Mouse (Mus musculus) embryonic fibroblast, embryonic 13.5 days (primary cell): ENCODE data around the gene Gm1043. TPM values are rescaled to one million over a fixed set of nuclear protein-coding genes. Genes with fewer than 3 reads are reported as not detected.

Experiments
- H3K27ac ChIP-seq: 2 replicates; pipeline ENCODE4 v1.5.1; 2012; ENCODE audit warnings: low read length, control low read depth, inconsistent platforms; ENCODE audit not compliant: insufficient read depth
- H3K4me1 ChIP-seq: 2 replicates; pipeline ENCODE4 v1.6.1; 2011; ENCODE audit warnings: low read length; ENCODE audit not compliant: control insufficient read depth, insufficient read depth
- H3K4me3 ChIP-seq: 2 replicates; pipeline ENCODE4 v1.5.1; 2011; ENCODE audit warnings: mild to moderate bottlenecking, control low read depth, low read length; ENCODE audit not compliant: insufficient read depth
- CTCF ChIP-seq: IDR thresholded peaks from 2 replicates; pipeline ENCODE4 v1.5.1; 2011; ENCODE audit warnings: mild to moderate bottlenecking, control low read depth, low read length, moderate library complexity, borderline replicate concordance; ENCODE audit not compliant: insufficient read depth
- POLR2A ChIP-seq: IDR thresholded peaks from 2 replicates; pipeline ENCODE4 v1.6.1; 2011; ENCODE audit warnings: low read depth, mild to moderate bottlenecking, control low read depth, low read length, moderate library complexity
- polyA plus RNA-seq: library from polyadenylated mRNA; stranded (reverse); fragments of >200 nt; gene quantifications from 2 replicates; pipeline ENCODE4 v1.2.4, GENCODE M21; 2011; ENCODE audit warnings: low read depth; ENCODE audit not compliant: missing spikeins, insufficient read length

Gene Gm1043
- polyA plus RNA-seq, 1 experiment: not detected

DNA sequence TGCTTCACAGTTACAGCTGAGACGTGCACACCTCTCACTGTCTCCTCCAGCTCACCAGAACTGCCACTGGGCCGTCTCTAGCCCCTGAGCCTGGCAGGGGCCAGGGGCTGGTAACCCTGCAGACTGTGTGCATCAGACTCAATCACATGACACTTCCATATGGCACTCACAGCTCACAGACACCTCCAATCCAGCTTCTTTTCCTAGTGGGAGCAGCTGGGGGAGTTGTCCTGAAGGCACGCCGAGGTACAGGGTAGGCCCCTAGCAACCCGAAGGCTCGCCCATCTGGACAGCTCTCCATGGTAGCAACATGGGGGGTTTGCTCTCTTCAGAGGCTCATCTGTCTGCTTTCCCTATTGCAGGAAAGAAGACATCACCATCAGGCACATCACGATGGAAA, 143.7 kb downstream of the Gm1043 start:
- H3K4me1 ChIP-seq: no peaks in the 10 kb centered on the region
- no peak for TF ChIP-seq CTCF
- TF ChIP-seq POLR2A: no peak
- no peak overlapping the region for H3K4me3 ChIP-seq
- H3K27ac ChIP-seq: no peak overlapping the region

GRCm38 (mm10) chr5:37233010-37233557, 147.9 kb downstream of the Gm1043 start:
- H3K27ac ChIP-seq: no peak overlapping the region
- TF ChIP-seq POLR2A: no peak
- no peak for TF ChIP-seq CTCF

DNA sequence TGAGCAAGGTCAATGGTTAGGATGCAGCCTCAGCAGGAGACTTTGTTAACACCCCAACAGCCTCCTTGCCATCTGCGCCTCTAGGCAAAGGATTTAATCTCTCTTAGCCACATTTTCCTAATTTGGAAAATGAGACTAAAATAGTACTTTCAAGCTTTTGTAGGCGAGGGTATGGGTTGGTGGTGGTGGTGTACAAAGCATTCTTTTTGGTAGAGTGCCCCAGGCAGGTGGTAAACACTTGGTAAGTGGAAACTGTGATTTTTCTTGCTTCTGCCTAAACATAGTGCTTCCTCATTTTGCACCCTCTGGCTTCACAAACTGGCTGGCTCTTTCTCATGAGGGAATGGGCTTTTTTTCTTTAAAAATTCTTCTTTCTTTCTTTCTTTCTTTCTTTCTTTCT, 153.5 kb downstream of the Gm1043 start:
- Histone ChIP-seq H3K4me1 (no peaks in the 10 kb centered on the region), H3K4me3 (no peak overlapping the region), H3K27ac (no peak overlapping the region)
- no peak for TF ChIP-seq POLR2A
- no peak for TF ChIP-seq CTCF

More at GRCm38 (mm10) chr5:37233010-37233557, 147.9 kb downstream of the Gm1043 start:
- Histone ChIP-seq H3K4me3 (no peak overlapping the region), H3K4me1 (no peaks in the 10 kb centered on the region)

DNA sequence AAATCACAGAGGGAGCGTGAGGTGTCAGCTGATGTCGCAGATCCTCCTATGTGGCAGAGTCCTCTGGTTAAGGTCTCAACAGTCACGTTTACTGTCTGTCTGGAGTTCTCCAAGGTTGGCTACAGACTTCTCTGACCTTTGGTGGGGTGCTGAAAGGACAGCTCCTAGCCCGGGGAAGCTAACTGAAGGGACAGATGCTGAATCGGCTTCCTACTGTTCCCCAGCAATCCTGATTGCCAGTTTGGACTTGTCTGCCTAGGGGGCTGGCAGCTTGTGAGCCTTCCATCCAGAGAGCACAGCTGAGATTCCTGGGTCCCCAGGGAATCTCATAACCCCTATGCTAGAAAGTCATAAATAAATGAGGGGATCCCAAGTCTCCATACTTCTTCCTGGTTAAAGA, 155.4 kb downstream of the Gm1043 start:
- TF ChIP-seq CTCF (no peak), POLR2A (no peak)
- H3K4me1 ChIP-seq: 0 out of 2 replicates have a peak, but pooled peaks cover 2% of the 10 kb centered on the region
- H3K4me3 ChIP-seq: no peak overlapping the region
- H3K27ac ChIP-seq: no peak overlapping the region

- Histone ChIP-seq H3K27ac (no peak overlapping the region), H3K4me1 (0 out of 2 replicates have a peak, but pooled peaks cover 2% of the 10 kb centered on the region), H3K4me3 (no peak overlapping the region)
- TF ChIP-seq CTCF (no peak), POLR2A (no peak)
Measured at GRCm38 (mm10) chr5:37241224-37241623, 156.1 kb downstream of the Gm1043 start.

DNA sequence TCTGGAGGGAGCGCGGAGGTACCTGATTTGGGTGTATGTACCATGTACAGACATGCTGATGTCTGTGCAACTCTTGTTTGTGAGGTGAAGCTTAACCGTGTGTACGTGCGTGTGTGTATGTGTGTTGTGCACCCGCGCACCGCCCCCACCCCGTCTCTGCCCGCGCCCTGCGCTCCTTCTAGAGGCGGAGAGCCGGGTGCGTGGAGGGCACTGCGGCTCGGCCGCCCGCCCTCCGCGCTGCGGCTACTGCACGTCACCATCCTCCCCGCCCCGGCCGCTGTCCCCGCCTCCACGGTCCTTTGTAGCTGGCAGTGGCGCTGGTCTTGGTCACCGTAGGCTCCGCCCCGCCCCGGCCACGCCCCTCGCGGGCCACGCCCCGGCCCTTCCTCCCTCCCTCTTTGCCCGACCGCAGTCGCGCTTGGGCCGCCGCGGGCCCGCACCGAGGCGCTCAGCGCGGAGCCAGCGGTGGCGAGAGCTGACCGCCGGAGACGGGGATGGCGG, 156.5 kb downstream of the Gm1043 start, which contains the start of gene Crmp1:
Gene Crmp1 (plus strand): TSS at position 290 of the 501 bp plus-strand sequence.
- Histone ChIP-seq H3K4me3 (0 out of 2 replicates have a peak within 1 kb of the TSS, but pooled peaks have one; percentile 5), H3K27ac (no peak within 1 kb of the TSS), H3K4me1 (0 out of 2 replicates have a peak, but pooled peaks cover 2% of the 10 kb centered on the region)
- TF ChIP-seq POLR2A (no peak), CTCF (no peak)

- H3K27ac ChIP-seq: no peak overlapping the region
- H3K4me1 ChIP-seq: 0 out of 2 replicates have a peak, but pooled peaks cover 2% of the 10 kb centered on the region
- TF ChIP-seq CTCF (no peak), POLR2A (no peak)
- H3K4me3 ChIP-seq: no peak overlapping the region
Measured at GRCm38 (mm10) chr5:37242360-37243168, 157.4 kb downstream of the Gm1043 start.

- Histone ChIP-seq H3K4me3 (no peak overlapping the region), H3K4me1 (0 out of 2 replicates have a peak, but pooled peaks cover 2% of the 10 kb centered on the region), H3K27ac (no peak overlapping the region)
- TF ChIP-seq POLR2A (no peak), CTCF (no peak)
Measured at GRCm38 (mm10) chr5:37243169-37243886, 158.2 kb downstream of the Gm1043 start.

GRCm38 (mm10) chr5:37244161-37244560, 159.0 kb downstream of the Gm1043 start:
- Histone ChIP-seq H3K27ac (no peak overlapping the region), H3K4me1 (0 out of 2 replicates have a peak, but pooled peaks cover 2% of the 10 kb centered on the region), H3K4me3 (no peak overlapping the region)
- TF ChIP-seq POLR2A (no peak), CTCF (no peak)
